9 mouse cellular contexts compared by ENCODE assay signal in genomic region chr15:6231308-6232103, GRCm38 (mm10).
DNase-seq lines count a peak whose midpoint lies in the region; ATAC-seq lines count a peak whose summit lies in the region.
"Had no signal": no experiment of that assay in that cellular context is flagged by ENCODE, and none has a peak within 500 bp of the region (broad histone marks: within the 10 kb centered on the region; RNA-seq: fewer than 3 reads in every experiment).

No protein-coding gene starts in this region.

- peak; percentile 61; the same call in 1 of the 2 replicates for ATAC-seq in hindbrain, embryonic 15.5 days (ENCODE audit: low FRiP score, low read depth)
- no peak for ATAC-seq in hindbrain, embryonic 12.5 days (ENCODE audit: low FRiP score)
- no peak for ATAC-seq in megakaryocyte, adult 5-6 weeks (ENCODE audit: poor library complexity, severe bottlenecking)

- DNase-seq in spleen, adult 12 weeks (ENCODE audit: low spot score), result peak; percentile 1
- DNase-seq in spleen, postnatal 14 days (ENCODE audit: low spot score in 2 of 2), result no peak
- DNase-seq in gastrocnemius, postnatal 14 days, result peak; percentile 5
- peak; percentile 21 for DNase-seq in right cerebral cortex, postnatal 14 days
- no peak for DNase-seq in thymus, postnatal 4 days

- intact Hi-C loops in gastrocnemius, postnatal 14 days (cut with DNase I; ENCODE audit: low total_unique reads), result loop anchor here (10.0 kb wide), 1 partner anchor 333 kb away; no protein-coding TSS in a partner anchor

- 55% methylated on average over 12 of the region's 12 CpGs for WGBS in hindbrain, embryonic 15.5 days
- WGBS in hindbrain, embryonic 12.5 days, result 75% methylated on average over 12 of the region's 12 CpGs

- H3K4me2 ChIP-seq in hindbrain, embryonic 15.5 days, result no peak overlapping the region
- no peak overlapping the region for H3K4me2 ChIP-seq in hindbrain, embryonic 12.5 days (replicated peaks)
- H3K4me2 ChIP-seq: limb, embryonic 13.5 days had no signal

- no peaks in the 10 kb centered on the region for H3K36me3 ChIP-seq in hindbrain, embryonic 15.5 days
- no peaks in the 10 kb centered on the region for H3K36me3 ChIP-seq in hindbrain, embryonic 12.5 days
- H3K36me3 ChIP-seq: limb, embryonic 13.5 days had no signal

- H3K9ac ChIP-seq in hindbrain, embryonic 15.5 days, result no peak overlapping the region
- H3K9ac ChIP-seq in hindbrain, embryonic 12.5 days, result no peak overlapping the region
- H3K9ac ChIP-seq: limb, embryonic 13.5 days had no signal

- no peaks in the 10 kb centered on the region for H3K27me3 ChIP-seq in hindbrain, embryonic 15.5 days
- no peaks in the 10 kb centered on the region for H3K27me3 ChIP-seq in hindbrain, embryonic 12.5 days
- H3K27me3 ChIP-seq: limb, embryonic 13.5 days had no signal

- H3K4me3 ChIP-seq in hindbrain, embryonic 15.5 days, result no peak overlapping the region
- no peak overlapping the region for H3K4me3 ChIP-seq in hindbrain, embryonic 12.5 days
- H3K4me3 ChIP-seq: limb, embryonic 13.5 days had no signal

- H3K4me1 ChIP-seq in hindbrain, embryonic 15.5 days (replicated peaks), result no peaks in the 10 kb centered on the region
- no peaks in the 10 kb centered on the region for H3K4me1 ChIP-seq in hindbrain, embryonic 12.5 days
- H3K4me1 ChIP-seq: limb, embryonic 13.5 days had no signal

- no peak overlapping the region for H3K27ac ChIP-seq in hindbrain, embryonic 15.5 days (replicated peaks)
- H3K27ac ChIP-seq in hindbrain, embryonic 12.5 days, result no peak overlapping the region
- H3K27ac ChIP-seq: limb, embryonic 13.5 days had no signal

- H3K9me3 ChIP-seq in hindbrain, embryonic 15.5 days, result no peaks in the 10 kb centered on the region
- no peaks in the 10 kb centered on the region for H3K9me3 ChIP-seq in hindbrain, embryonic 12.5 days (replicated peaks)
- H3K9me3 ChIP-seq: limb, embryonic 13.5 days had no signal

Comparison
In these comparisons a context has a peak if more than half of its experiments do, and no peak if none do; other contexts are left out.
1. DNase-seq: peak in spleen, adult 12 weeks (single experiment), gastrocnemius, postnatal 14 days (single experiment) and right cerebral cortex, postnatal 14 days (single experiment); none in spleen, postnatal 14 days (0 of 2) and thymus, postnatal 4 days (single experiment).